Mouse (Mus musculus) brain, embryonic 14.5 days (tissue): ENCODE results near the gene Lpp. TPM values are rescaled to one million over a fixed set of nuclear protein-coding genes. Genes with fewer than 3 reads are reported as not detected.

Source experiments
- DNase-seq: peaks from one replicate; pipeline ENCODE4 v3.0.0-alpha.2; 2011; ENCODE audit warnings: low read depth
- CTCF ChIP-seq: fragments of 200-500 bp; IDR thresholded peaks from 2 replicates; pipeline ENCODE4 v1.5.1; 2012; ENCODE audit warnings: inconsistent platforms, mild to moderate bottlenecking, moderate library complexity, borderline replicate concordance; ENCODE audit not compliant: insufficient read depth, insufficient read length; ENCODE audit errors: extremely low read depth
- POLR2A ChIP-seq: fragments of 200-500 bp; IDR thresholded peaks from 2 replicates; pipeline ENCODE4 v1.6.1; 2012; ENCODE audit warnings: mild to moderate bottlenecking, inconsistent platforms, borderline replicate concordance; ENCODE audit not compliant: poor library complexity, insufficient read depth, insufficient read length, severe bottlenecking; ENCODE audit errors: extremely low read depth
- polyA plus RNA-seq: library from polyadenylated mRNA; depleted of rRNA; stranded (reverse); fragments of >200 nt; gene quantifications from 2 replicates; pipeline ENCODE4 v1.2.3, GENCODE M21; 2012

The Lpp gene
- polyA plus RNA-seq, 1 experiment, result 5.4 TPM

- no peak for DNase-seq
- TF ChIP-seq CTCF, result no peak
- no peak for TF ChIP-seq POLR2A
Measured at GRCm38 (mm10) chr16:24629218-24630172, 236.2 kb downstream of the Lpp start.

- DNase-seq, result no peak
- TF ChIP-seq CTCF, result no peak
Measured at GRCm38 (mm10) chr16:24635381-24635919, 242.1 kb downstream of the Lpp start.

GRCm38 (mm10) chr16:24636894-24637293 is 243.6 kb downstream of the Lpp start:
- TF ChIP-seq CTCF (no peak), POLR2A (no peak)
- DNase-seq, result peak; percentile 18

- no peak for TF ChIP-seq CTCF
- no peak for TF ChIP-seq POLR2A
- no peak for DNase-seq
Measured at GRCm38 (mm10) chr16:24641003-24641797, 247.9 kb downstream of the Lpp start.

GRCm38 (mm10) chr16:24643024-24643635 is 249.8 kb downstream of the Lpp start:
- DNase-seq, result no peak
- TF ChIP-seq POLR2A (no peak), CTCF (no peak)

GRCm38 (mm10) chr16:24644154-24644553 is 250.8 kb downstream of the Lpp start:
- no peak for DNase-seq

GRCm38 (mm10) chr16:24644760-24645406 is 251.6 kb downstream of the Lpp start:
- no peak for DNase-seq

More at GRCm38 (mm10) chr16:24644154-24644553, 250.8 kb downstream of the Lpp start:
- TF ChIP-seq CTCF (no peak), POLR2A (no peak)

GRCm38 (mm10) chr16:24645906-24646603 is 252.7 kb downstream of the Lpp start:
- peak; percentile 26 for DNase-seq

More at GRCm38 (mm10) chr16:24644760-24645406, 251.6 kb downstream of the Lpp start:
- TF ChIP-seq POLR2A (no peak), CTCF (no peak)

GRCm38 (mm10) chr16:24651655-24652654 is 258.6 kb downstream of the Lpp start:
- peak; percentile 28 for DNase-seq
- TF ChIP-seq CTCF, result no peak
- TF ChIP-seq POLR2A, result no peak

More at GRCm38 (mm10) chr16:24645906-24646603, 252.7 kb downstream of the Lpp start:
- TF ChIP-seq CTCF (no peak), POLR2A (no peak)
